Mouse (Mus musculus): ENCODE data around the gene Cep95. TPM values are rescaled to one million over a fixed set of nuclear protein-coding genes. Genes with fewer than 3 reads are reported as not detected.
"Not testable (repeated sequence)": the region's sequence is repeated elsewhere in the genome, so short reads cannot be mapped to it uniquely, and the experiment has no call there.

Gene Cep95
- polyA plus RNA-seq, 1 experiment from 2014 or later: 19.4 TPM

- ATAC-seq (replicated peaks; ENCODE audit: low FRiP score, low TSS enrichment, low read depth) (peak; percentile 20; the same call in 1 of the 2 replicates), DNase-seq (ENCODE audit: low spot score) (peak; percentile 93)
- H3K27me3 ChIP-seq (replicated peaks; ENCODE audit: control insufficient read depth, insufficient read depth, low read length): no peaks in the 10 kb centered on the region
- H3K4me2 ChIP-seq (ENCODE audit: low read length): peak overlapping the region; percentile 79
- H3K4me1 ChIP-seq (replicated peaks; ENCODE audit: control insufficient read depth, insufficient read depth, low read length): peaks cover 23% of the 10 kb centered on the region
- no peaks in the 10 kb centered on the region for H3K9me3 ChIP-seq (ENCODE audit: control insufficient read depth, low read length)
- peak overlapping the region; percentile 100 for H3K4me3 ChIP-seq (ENCODE audit: low read depth, low read length)
- WGBS: under 1% methylated on average over 63 of the region's 65 CpGs
- peaks cover 50% of the 10 kb centered on the region for H3K36me3 ChIP-seq (ENCODE audit: control insufficient read depth, insufficient read depth, low read length)
- peak overlapping the region; percentile 100 for H3K9ac ChIP-seq (ENCODE audit: low read length)
- peak overlapping the region; percentile 97 for H3K27ac ChIP-seq (ENCODE audit: low read depth)
Measured at GRCm38 (mm10) chr11:106787131-106788025, 1.7 kb upstream of the Cep95 start.

DNA sequence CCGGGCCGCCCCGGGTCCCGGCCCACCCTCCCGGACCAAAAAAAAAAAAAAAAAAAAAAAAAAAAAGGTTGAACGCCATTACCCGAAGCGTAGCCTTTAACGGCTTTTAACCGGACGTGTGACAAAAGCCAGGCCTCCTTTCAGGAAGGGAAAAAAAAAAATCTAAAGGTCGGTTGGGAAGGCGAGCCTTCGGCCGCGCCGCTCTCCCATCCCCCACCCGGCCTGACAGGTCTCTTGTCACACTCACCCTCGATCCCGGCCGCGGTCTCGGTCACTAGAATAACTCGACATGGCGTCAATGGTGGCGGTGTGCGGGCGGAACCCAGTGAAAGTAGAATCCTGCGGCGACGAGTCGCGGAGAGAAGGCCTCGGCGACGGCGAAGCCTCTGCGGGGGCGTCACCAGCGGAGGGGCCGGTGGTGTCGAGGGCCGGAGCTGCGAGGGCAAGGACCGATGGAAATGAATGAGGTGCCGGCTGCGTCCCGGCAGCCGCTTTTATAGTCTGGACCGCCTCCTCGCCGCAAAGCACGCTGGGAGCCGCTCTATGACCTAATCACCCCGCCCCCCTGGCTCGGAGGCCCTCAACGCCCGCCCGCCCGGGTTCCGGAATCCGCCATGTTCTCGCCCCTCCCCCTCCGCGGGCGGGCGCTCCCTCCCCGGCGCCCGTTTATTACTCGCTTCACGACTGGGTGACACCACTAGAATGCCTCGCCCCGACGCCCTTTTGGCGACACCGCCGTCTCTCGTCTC is 852 bp upstream of the Cep95 start:
- H3K4me1 ChIP-seq (replicated peaks; ENCODE audit: control insufficient read depth, insufficient read depth, low read length): peaks cover 23% of the 10 kb centered on the region
- peak overlapping the region; percentile 97 for H3K27ac ChIP-seq (ENCODE audit: low read depth)
- peak overlapping the region; percentile 28 for H3K4me2 ChIP-seq (ENCODE audit: low read length)
- 1% methylated on average over 74 of the region's 79 CpGs for WGBS
- no peaks in the 10 kb centered on the region for H3K27me3 ChIP-seq (replicated peaks; ENCODE audit: control insufficient read depth, insufficient read depth, low read length)
- peaks cover 48% of the 10 kb centered on the region for H3K36me3 ChIP-seq (ENCODE audit: control insufficient read depth, insufficient read depth, low read length)
- peak; percentile 79 for ATAC-seq (replicated peaks; ENCODE audit: low FRiP score, low TSS enrichment, low read depth)
- peak overlapping the region; percentile 100 for H3K9ac ChIP-seq (ENCODE audit: low read length)
- H3K4me3 ChIP-seq (ENCODE audit: low read depth, low read length): peak overlapping the region; percentile 100
- no peak for DNase-seq (ENCODE audit: low spot score)
- no peaks in the 10 kb centered on the region for H3K9me3 ChIP-seq (ENCODE audit: control insufficient read depth, low read length)

DNA sequence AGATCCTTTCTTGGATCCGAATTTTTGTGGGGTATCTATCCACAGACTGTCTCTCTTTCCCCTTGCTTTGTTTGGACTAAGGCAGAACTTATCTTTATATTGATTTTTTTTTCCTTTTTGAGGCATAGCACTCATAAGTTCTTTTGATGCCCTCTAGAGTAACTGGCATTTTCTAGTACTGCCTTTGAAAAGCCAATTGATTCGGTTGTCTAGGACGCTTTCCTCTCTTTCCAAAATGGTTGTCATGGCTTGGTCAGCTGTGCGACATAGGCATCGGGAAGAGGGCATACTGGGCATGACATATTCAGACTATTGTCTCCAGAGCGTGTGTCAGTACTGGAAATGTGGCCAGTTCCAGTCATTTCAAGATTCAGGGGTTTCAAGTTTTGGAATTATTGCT is 597 bp downstream of the Cep95 start:
- under 1% methylated on average over 6 of the region's 6 CpGs for WGBS
- ATAC-seq (replicated peaks; ENCODE audit: low FRiP score, low TSS enrichment, low read depth) (no peak), DNase-seq (ENCODE audit: low spot score) (no peak)
- Histone ChIP-seq H3K4me3 (ENCODE audit: low read depth, low read length) (peak overlapping the region; percentile 100), H3K36me3 (ENCODE audit: control insufficient read depth, insufficient read depth, low read length) (peaks cover 48% of the 10 kb centered on the region), H3K4me1 (replicated peaks; ENCODE audit: control insufficient read depth, insufficient read depth, low read length) (peaks cover 23% of the 10 kb centered on the region), H3K9ac (ENCODE audit: low read length) (peak overlapping the region; percentile 100), H3K4me2 (ENCODE audit: low read length) (peak overlapping the region; percentile 61), H3K27ac (ENCODE audit: low read depth) (peak overlapping the region; percentile 97), H3K27me3 (replicated peaks; ENCODE audit: control insufficient read depth, insufficient read depth, low read length) (no peaks in the 10 kb centered on the region), H3K9me3 (ENCODE audit: control insufficient read depth, low read length) (no peaks in the 10 kb centered on the region)

- Histone ChIP-seq H3K4me1 (replicated peaks; ENCODE audit: control insufficient read depth, insufficient read depth, low read length) (peaks cover 9% of the 10 kb centered on the region), H3K27me3 (replicated peaks; ENCODE audit: control insufficient read depth, insufficient read depth, low read length) (no peaks in the 10 kb centered on the region), H3K9me3 (ENCODE audit: control insufficient read depth, low read length) (peaks cover 6% of the 10 kb centered on the region; the same call in 1 of the 2 replicates), H3K9ac (ENCODE audit: low read length) (no peak overlapping the region), H3K36me3 (ENCODE audit: control insufficient read depth, insufficient read depth, low read length) (peaks cover 63% of the 10 kb centered on the region), H3K27ac (ENCODE audit: low read depth) (no peak overlapping the region), H3K4me3 (ENCODE audit: low read depth, low read length) (no peak overlapping the region), H3K4me2 (ENCODE audit: low read length) (no peak overlapping the region)
- 77% methylated on average over 4 of the region's 4 CpGs for WGBS
- ATAC-seq (replicated peaks; ENCODE audit: low FRiP score, low TSS enrichment, low read depth): no peak
- no peak for DNase-seq (ENCODE audit: low spot score)
Measured at GRCm38 (mm10) chr11:106793846-106794245, 4.8 kb downstream of the Cep95 start.

GRCm38 (mm10) chr11:106795679-106796078 is 6.6 kb downstream of the Cep95 start:
- Histone ChIP-seq H3K9me3 (ENCODE audit: control insufficient read depth, low read length) (peaks cover 6% of the 10 kb centered on the region; the same call in 1 of the 2 replicates), H3K4me2 (ENCODE audit: low read length) (no peak overlapping the region), H3K4me3 (ENCODE audit: low read depth, low read length) (no peak overlapping the region), H3K9ac (ENCODE audit: low read length) (no peak overlapping the region), H3K27ac (ENCODE audit: low read depth) (no peak overlapping the region), H3K4me1 (replicated peaks; ENCODE audit: control insufficient read depth, insufficient read depth, low read length) (no peaks in the 10 kb centered on the region; the same call in 1 of the 2 replicates), H3K27me3 (replicated peaks; ENCODE audit: control insufficient read depth, insufficient read depth, low read length) (no peaks in the 10 kb centered on the region), H3K36me3 (ENCODE audit: control insufficient read depth, insufficient read depth, low read length) (peaks cover 80% of the 10 kb centered on the region)
- 57% methylated on average over 9 of the region's 9 CpGs for WGBS
- ATAC-seq (replicated peaks; ENCODE audit: low FRiP score, low TSS enrichment, low read depth): no peak
- DNase-seq (ENCODE audit: low spot score): no peak

DNA sequence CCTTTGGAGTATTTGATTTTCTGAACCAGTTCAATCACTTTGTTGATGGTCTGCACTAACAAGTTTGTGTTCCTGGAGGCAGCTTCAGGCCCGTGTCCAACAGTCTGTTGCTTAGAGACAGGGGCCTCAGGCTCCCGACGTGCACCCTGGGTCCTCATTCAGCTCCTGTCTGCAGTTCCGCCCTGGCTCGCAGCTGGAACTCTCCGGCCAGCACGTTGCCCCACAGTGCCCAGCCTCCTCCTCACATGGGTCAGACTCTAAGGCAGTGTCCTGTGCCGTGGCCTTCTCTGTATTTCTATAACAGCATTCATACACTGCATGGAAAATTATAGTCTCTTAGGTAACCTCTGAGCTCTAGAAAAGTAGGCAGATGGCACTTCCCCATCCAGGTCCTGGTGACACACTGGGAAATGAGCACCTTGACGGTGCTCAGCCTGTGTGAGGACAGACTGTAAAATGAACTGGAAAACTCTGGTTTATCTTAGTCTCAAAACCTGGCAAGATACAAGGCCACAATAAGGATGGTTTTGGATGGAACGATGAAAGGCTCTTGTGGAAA is 13.1 kb downstream of the Cep95 start:
- Histone ChIP-seq H3K4me1 (replicated peaks; ENCODE audit: control insufficient read depth, insufficient read depth, low read length) (no peaks in the 10 kb centered on the region), H3K27ac (ENCODE audit: low read depth) (no peak overlapping the region), H3K4me2 (ENCODE audit: low read length) (no peak overlapping the region), H3K27me3 (replicated peaks; ENCODE audit: control insufficient read depth, insufficient read depth, low read length) (no peaks in the 10 kb centered on the region), H3K9me3 (ENCODE audit: control insufficient read depth, low read length) (peaks cover 6% of the 10 kb centered on the region; the same call in 1 of the 2 replicates), H3K36me3 (ENCODE audit: control insufficient read depth, insufficient read depth, low read length) (peaks cover 83% of the 10 kb centered on the region), H3K9ac (ENCODE audit: low read length) (no peak overlapping the region), H3K4me3 (ENCODE audit: low read depth, low read length) (no peak overlapping the region)
- DNase-seq (ENCODE audit: low spot score) (no peak), ATAC-seq (replicated peaks; ENCODE audit: low FRiP score, low TSS enrichment, low read depth) (no peak)
- WGBS: 89% methylated on average over 10 of the region's 10 CpGs

- DNase-seq (ENCODE audit: low spot score); H3K4me1 ChIP-seq (replicated peaks; ENCODE audit: control insufficient read depth, insufficient read depth, low read length); H3K4me2 ChIP-seq (ENCODE audit: low read length); H3K27me3 ChIP-seq (replicated peaks; ENCODE audit: control insufficient read depth, insufficient read depth, low read length); H3K9ac ChIP-seq (ENCODE audit: low read length); ATAC-seq (replicated peaks; ENCODE audit: low FRiP score, low TSS enrichment, low read depth); H3K27ac ChIP-seq (ENCODE audit: low read depth); H3K9me3 ChIP-seq (ENCODE audit: control insufficient read depth, low read length); H3K4me3 ChIP-seq (ENCODE audit: low read depth, low read length): not testable (repeated sequence)
- WGBS: 75% methylated on average over 1 of the region's 1 CpGs
- peaks cover 73% of the 10 kb centered on the region for H3K36me3 ChIP-seq (ENCODE audit: control insufficient read depth, insufficient read depth, low read length)
Measured at GRCm38 (mm10) chr11:106807442-106807841, 18.4 kb downstream of the Cep95 start.

DNA sequence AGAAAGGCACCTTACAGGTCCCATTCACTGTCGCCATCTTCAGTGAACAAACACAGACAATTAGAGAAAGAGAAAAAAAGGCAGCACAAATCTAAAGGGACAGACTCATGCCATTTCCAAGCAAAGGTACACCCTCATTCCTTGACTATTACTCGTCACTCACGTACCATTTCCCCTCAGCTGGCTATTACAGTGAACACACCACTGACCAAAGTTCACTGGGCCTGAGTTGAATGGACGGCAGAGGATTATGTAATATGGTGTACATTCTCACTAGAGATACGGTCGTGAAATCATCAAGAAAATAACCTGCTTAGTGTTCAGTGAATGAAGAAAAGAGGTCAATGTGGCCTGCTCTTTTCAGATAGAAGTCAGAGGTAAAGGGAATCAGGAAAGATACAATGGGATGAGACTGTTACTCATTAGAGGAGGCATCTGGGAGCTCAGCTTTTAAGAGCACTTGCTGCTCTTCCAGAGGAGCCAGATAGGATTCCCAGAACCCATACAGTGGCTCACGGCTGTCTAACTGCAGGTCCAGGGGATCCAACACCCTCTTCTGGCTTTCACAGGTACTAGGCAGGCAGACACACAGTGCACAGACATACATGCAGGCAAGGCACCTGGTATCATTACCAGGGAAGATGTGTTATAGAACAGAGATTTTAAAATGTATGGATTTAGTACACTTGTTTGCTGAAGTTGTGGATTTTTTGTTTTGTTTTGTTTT is 23.5 kb downstream of the Cep95 start:
- no peaks in the 10 kb centered on the region for H3K27me3 ChIP-seq (replicated peaks; ENCODE audit: control insufficient read depth, insufficient read depth, low read length)
- DNase-seq (ENCODE audit: low spot score) (no peak), ATAC-seq (replicated peaks; ENCODE audit: low FRiP score, low TSS enrichment, low read depth) (no peak)
- H3K36me3 ChIP-seq (ENCODE audit: control insufficient read depth, insufficient read depth, low read length): peaks cover 92% of the 10 kb centered on the region
- no peak overlapping the region for H3K4me3 ChIP-seq (ENCODE audit: low read depth, low read length)
- no peaks in the 10 kb centered on the region for H3K9me3 ChIP-seq (ENCODE audit: control insufficient read depth, low read length)
- WGBS: 87% methylated on average over 7 of the region's 7 CpGs
- no peak overlapping the region for H3K27ac ChIP-seq (ENCODE audit: low read depth)
- H3K4me2 ChIP-seq (ENCODE audit: low read length): no peak overlapping the region
- H3K9ac ChIP-seq (ENCODE audit: low read length): no peak overlapping the region
- no peaks in the 10 kb centered on the region for H3K4me1 ChIP-seq (replicated peaks; ENCODE audit: control insufficient read depth, insufficient read depth, low read length)
